Mouse (Mus musculus) liver, embryonic 14.5 days (tissue): ENCODE measurements around the gene Hoxa5.

Experiments
- CTCF ChIP-seq: IDR thresholded peaks from 2 replicates; pipeline ENCODE4 v1.5.1; 2016; ENCODE audit warnings: antibody characterized with exemption, low read depth, control low read depth
- EP300 ChIP-seq: IDR thresholded peaks from 2 replicates; pipeline ENCODE4 v1.6.1; 2016; ENCODE audit warnings: antibody characterized with exemption, low read depth

DNA sequence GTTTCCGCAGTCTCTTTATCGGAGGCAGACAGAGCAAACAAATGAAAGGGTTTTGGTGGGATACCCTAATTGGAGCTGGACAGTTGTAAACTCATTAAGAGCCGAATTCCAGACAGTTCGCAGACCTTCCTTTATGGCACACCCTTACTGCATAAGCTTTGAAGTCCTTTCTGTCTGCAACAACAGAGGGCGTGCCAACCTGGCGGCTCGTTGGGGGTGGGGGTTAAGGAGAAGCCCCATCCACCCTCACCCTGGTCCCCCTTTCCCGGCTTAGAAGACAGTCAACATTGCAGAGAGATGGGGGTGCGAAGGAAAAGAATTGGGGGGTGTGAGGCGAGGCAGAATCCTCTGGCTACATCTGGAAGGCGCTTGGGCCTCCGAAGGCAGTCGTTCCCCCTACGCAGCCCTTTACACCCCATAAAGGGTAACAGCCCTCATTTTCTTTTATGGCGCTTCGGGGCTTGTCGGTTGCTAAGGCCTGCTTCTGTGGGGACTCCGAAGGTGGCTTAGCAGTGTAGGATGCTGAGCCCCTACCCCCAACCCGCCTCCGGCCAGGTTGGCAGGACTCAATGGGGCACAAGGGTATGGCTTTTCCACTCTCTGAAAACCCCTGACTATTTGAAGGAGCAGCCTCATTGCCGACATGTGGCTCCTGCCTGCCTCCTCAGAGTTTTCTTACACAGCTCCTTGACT, 17.8 kb upstream of the Hoxa5 start:
- TF ChIP-seq CTCF (no peak), EP300 (no peak)
